Mouse (Mus musculus) CH12F3 (cell line): ENCODE measurements around the gene Dnajc27.

ENCODE experiments used
- in situ Hi-C: fragments of 300-500 bp; cut with MboI; formaldehyde crosslinking; loops from 2 replicates; pipeline ENCODE4 v1.14.3; 2020; ENCODE audit warnings: low sequenced_read_pairs

Dnajc27 gene

GRCm38 (mm10) chr12:4082132-4083001 lies at the start of gene Dnajc27:
TSS of gene Dnajc27 (plus strand) at chr12:4082583.
- in situ Hi-C loops, result no loop called here

- in situ Hi-C loops, result no loop called here
Observed at GRCm38 (mm10) chr12:4036157-4036556, 46.2 kb upstream of the Dnajc27 start.

GRCm38 (mm10) chr12:4037511-4037910 lies 44.9 kb upstream of the Dnajc27 start:
- in situ Hi-C loops, result no loop called here

- in situ Hi-C loops, result no loop called here
Observed at GRCm38 (mm10) chr12:4038061-4039041, 44.0 kb upstream of the Dnajc27 start, which contains the start of gene Efr3b. TSS of gene Efr3b (minus strand) at chr12:4038915.

DNA sequence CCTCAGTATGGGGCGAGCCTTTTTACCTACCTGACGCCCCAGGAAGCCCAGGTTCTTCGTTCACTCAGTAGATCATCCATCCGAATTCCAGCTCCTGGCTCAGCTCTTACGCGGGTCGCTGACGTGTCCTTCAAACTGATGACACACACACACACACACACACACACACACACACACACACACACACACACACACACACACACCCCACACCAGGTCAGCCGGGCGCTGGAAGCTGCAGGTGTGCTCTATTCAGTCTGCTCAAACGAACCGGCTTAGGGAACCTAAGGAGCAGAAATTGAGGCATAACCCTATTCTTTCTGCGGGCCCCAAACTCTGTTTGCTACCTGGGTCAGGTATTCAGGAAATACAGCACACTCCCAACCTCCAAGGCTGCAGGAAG lies 43.3 kb upstream of the Dnajc27 start:
- in situ Hi-C loops, result no loop called here

DNA sequence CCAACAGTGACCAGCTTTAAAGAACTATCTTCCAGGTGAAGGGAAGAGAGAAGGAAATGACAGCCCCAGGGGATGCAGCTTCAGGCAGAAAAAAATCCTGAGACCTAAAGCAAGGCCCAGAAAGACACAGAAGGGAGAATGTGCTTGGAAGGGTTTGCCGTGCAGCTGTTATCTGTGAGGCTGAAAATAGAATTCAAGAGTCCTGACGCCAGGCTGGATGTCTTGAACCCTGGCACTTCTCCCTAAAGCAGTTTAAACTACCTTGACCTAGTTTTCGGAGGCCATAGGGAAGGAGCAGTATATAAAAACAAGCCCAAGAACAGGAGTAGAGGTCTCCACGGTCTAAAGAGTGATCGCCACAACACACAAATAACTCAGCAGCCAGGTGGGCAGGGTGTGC lies 40.0 kb upstream of the Dnajc27 start:
- in situ Hi-C loops, result no loop called here

GRCm38 (mm10) chr12:4045992-4046391 lies 36.4 kb upstream of the Dnajc27 start:
- in situ Hi-C loops, result no loop called here

- in situ Hi-C loops, result no loop called here
Observed at GRCm38 (mm10) chr12:4048031-4048430, 34.4 kb upstream of the Dnajc27 start.

DNA sequence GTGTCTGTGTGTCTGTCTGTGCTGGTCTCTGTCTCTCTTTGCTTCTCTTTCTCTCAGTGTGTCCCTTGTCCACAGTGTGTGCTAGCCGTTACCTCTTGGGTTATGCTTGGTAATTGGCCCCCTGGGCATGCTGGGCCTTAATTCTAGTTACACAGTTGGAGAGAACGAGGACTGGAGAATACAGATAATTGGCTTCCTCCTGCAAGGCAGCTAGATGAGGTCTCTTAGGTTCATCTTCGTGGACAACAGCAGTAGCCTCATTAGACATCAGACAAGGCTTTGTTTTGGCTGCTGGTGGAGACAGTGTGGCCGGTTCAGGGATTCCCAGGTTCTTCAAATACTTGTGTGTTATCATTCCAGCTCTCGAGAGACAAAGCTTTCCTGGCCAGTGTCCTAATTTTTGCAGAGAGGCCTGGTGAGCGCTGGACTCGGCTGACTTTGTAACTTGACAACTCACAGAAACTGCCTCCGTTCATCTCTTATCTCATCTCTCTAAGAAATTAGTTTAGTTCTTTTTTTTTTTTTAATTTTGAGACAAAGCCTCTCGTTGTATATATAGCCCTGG lies 31.4 kb upstream of the Dnajc27 start:
- in situ Hi-C loops, result no loop called here

DNA sequence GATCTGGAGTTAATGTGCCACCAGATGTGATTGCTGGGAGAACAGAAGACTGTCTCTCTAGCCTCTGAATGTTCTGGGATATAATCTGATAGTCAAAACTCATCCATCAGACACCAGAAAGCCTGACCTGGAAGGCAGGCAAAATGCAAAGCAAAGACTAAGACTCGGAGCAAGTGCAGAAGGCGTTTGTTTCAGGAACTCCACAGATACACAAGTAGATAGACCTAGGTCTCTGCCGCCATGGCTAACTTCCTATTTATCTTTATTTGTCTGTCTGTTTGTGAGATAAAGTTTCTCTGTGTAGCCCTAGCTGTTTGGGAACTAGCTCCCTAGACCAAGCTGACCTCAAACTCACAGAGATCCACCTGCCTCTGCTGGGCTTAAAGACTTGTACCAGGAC lies 28.7 kb upstream of the Dnajc27 start:
- in situ Hi-C loops, result no loop called here

DNA sequence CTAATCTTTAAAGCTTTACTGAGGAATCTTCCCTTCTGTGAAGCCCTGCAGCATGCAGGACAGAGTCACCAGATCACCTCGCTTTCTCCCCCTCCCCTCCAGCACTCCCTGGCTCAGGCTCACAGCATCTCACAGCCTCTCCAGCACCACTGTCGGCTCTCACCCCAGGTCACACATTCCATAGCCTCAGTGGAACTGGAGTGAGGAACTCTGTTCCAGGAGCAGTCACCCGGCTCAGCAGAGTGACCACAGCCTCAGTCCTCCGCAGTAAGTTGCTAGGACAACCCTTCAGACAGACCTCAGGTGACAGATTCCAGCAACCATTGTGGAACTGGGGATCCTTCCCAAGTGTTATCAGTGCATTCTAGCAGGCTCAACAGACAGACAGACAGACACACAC lies 27.5 kb upstream of the Dnajc27 start:
- in situ Hi-C loops, result no loop called here

- in situ Hi-C loops, result no loop called here
Observed at GRCm38 (mm10) chr12:4058321-4058720, 24.1 kb upstream of the Dnajc27 start.

- in situ Hi-C loops, result no loop called here
Observed at GRCm38 (mm10) chr12:4059683-4060082, 22.7 kb upstream of the Dnajc27 start.

GRCm38 (mm10) chr12:4065498-4065897 lies 16.9 kb upstream of the Dnajc27 start:
- in situ Hi-C loops, result no loop called here

- in situ Hi-C loops, result no loop called here
Observed at GRCm38 (mm10) chr12:4065944-4066343, 16.4 kb upstream of the Dnajc27 start.

DNA sequence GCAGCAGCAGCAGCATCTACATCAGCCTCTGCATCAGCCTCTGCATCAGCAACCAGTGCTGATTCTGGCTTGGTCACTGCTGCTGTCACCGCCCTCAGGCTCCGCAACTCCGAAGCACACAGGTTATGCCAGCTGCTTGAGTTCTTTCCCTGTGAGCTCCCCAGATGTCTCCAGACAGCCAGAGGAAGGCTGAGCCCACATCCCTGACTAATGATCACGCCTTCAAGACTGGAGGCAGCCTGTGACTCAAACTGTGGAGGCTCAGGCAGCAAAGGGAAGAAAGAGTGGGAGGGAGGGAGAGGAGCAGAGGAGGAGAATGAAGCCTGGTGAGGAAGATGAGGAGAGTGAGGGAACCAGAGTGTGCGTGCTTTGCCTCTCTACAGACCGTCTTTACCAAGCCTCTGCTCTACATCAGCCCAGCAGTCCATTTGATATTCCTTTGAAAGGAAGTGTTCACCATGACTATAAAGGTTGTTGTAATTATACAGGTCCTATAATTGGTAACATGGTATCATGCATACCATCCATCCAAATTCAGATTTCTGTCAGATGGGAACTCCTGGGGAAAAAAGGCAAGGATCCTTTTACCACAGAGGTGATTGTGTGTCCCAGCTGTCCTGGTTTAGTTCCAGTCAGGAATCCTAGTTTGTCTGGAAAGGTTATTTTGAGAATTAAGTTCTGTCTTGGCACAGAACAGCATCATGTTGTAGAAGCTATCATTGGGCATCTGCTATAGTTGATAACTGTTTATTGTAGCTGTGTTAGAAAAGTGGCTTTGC lies 15.5 kb upstream of the Dnajc27 start:
- in situ Hi-C loops, result no loop called here

DNA sequence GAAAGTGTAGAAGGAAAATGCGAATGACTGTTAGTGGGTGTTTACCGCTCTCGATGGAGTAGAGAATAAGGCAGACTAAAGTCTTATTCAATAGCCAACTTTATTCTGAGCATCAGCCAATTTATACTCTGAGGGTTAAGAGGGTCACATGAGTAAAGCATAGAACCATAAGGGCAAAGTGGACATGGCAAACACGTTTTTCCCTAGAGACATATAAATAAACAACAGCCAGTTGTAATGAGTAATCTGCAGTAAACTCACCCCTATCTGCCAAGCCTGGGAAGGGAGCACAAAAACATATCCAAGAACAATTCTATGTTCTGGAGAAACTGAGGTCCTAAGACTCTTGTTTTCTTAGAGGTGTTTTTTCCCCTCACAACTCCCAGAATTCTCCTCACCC lies 13.8 kb upstream of the Dnajc27 start:
- in situ Hi-C loops, result no loop called here

DNA sequence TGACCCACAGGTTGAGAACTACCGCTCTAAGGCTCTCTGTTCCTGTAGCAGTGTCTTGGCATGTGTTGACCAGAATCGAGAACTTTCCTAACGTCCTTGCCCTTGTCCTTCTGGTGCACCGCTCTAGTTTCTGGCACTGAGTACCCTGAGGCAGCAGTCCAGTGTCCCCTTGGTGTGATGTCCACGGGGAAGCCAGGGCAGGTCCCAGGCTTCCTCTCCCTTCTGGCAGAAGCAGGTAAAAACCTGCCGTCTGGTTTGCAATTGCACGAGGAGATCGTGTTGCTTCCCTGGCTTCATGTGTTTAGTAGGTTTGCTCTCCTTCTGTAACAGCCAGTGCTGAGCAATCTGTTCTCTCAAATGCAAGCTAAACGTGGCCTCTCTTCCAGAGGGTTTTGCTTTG lies 10.7 kb upstream of the Dnajc27 start:
- in situ Hi-C loops, result loop anchor here (10.0 kb wide), 3 partner anchors 87 to 407 kb away; no protein-coding TSS in a partner anchor

- in situ Hi-C loops, result loop anchor here (10.0 kb wide), 3 partner anchors 91 to 411 kb away; no protein-coding TSS in a partner anchor
Observed at GRCm38 (mm10) chr12:4075407-4075806, 7.0 kb upstream of the Dnajc27 start.

DNA sequence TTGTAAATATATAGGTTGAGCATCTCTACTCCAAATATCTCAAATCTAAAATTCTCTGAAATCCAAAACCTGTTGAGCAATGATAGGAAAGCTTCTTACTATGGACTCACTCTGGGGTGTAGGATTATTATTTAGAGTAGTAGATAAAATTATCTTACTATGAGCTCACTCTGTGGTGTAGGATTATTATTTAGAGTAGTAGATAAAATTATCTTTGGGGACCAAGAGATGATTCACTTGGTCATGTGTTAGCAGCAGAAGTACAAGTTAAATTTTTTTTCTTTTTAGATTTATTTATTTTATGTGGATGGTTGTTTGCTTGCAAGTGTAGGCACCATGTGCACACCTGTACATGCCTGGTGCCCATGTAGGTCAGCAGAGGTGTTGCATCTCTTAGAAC lies 6.0 kb upstream of the Dnajc27 start:
- in situ Hi-C loops, result loop anchor here (10.0 kb wide), 3 partner anchors 92 to 412 kb away; no protein-coding TSS in a partner anchor
